Mouse (Mus musculus) olfactory bulb, adult 2 months (tissue): ENCODE data around the gene Chrna7.

ENCODE experiments used
- CTCF ChIP-seq: fragments of 200-500 bp; IDR thresholded peaks from 2 replicates; pipeline ENCODE4 v1.5.1; 2012; ENCODE audit warnings: low read depth, mild to moderate bottlenecking, low read length, moderate library complexity; ENCODE audit not compliant: insufficient read depth
- POLR2A ChIP-seq: fragments of 200-500 bp; IDR thresholded peaks from 2 replicates; pipeline ENCODE4 v1.6.1; 2012; ENCODE audit warnings: mild to moderate bottlenecking, low read depth, low read length, moderate library complexity; ENCODE audit not compliant: insufficient read depth

GRCm38 (mm10) chr7:63225066-63225780 is 12.9 kb upstream of the Chrna7 start:
- TF ChIP-seq CTCF (no peak), POLR2A (no peak)
